Mouse (Mus musculus) megakaryocyte progenitor cell, adult 5-6 weeks (primary cell): Measurements from ENCODE around the gene Pacsin1. TPM values are rescaled to one million over a fixed set of nuclear protein-coding genes. Genes with fewer than 3 reads are reported as not detected.

Experiments used
- ATAC-seq: replicated peaks from 2 replicates; pipeline ENCODE4 v1.8.0; 2016; ENCODE audit warnings: mild to moderate bottlenecking, moderate TSS enrichment, inconsistent platforms; ENCODE audit not compliant: poor library complexity
- total RNA-seq, 2 experiments: library from RNA; stranded (forward) in 1 of 2; stranded (reverse) in 1 of 2; fragments of 157-497, 149-512 nt in 1 of 2; fragments of 200-1000 nt in 1 of 2; gene quantifications; 2 replicates each; pipeline versions ENCODE4 v1.2.3 to v1.2.4; 2015 to 2017

Pacsin1 gene
- not detected in 2 replicates for total RNA-seq (2015)
- total RNA-seq (2017) = 0.47 TPM in 1 of 2 replicates, not detected in the other

DNA sequence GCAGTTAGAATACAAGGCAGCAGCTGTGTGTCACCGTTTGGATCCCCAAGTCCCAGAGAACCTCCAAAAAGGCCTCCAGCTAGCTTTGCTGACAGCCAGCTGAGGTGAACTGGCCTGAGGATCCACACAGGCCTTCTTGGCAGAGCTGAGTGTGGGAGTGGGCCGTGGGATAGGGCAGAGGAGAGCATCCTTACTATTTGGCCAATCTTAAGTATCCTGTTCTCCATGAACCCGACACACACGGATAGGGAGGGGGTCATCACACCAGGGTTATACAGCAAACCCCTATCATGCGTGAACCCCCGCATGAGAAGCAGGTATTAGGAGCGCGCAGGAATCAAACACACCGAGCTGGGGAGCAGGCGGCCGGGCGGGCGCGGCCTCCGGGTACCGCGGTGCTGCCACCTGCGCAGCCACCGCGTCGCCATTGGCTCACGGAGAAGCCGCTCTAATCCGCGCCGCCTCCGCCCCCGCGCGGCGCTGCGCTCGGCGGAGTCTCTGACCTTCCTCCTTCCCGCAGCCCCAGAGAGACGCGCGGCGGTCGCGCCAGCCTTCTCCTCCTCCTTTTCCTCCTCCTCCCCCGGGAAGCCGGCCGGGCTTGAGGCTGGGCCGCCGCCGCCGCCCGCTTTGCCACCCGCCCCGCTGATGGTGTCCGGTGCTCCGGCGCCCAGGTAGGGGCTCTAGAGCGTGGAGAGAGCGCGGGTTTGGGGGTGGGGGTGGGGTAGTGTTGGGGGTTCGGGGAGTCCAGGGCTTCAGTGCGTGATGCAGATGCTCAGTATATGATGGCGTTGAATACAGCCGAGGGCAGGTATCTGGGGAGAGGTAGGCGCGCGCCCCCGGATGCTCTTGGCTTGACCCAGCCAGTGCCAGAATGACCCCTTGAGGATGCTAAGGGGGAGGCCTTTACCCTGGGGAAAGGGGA is at the start of gene Pacsin1:
Pacsin1 (plus strand) TSS at position 421 of the 922 bp plus-strand sequence.
- ATAC-seq = peak; percentile 34; the same call in 1 of the 2 replicates

DNA sequence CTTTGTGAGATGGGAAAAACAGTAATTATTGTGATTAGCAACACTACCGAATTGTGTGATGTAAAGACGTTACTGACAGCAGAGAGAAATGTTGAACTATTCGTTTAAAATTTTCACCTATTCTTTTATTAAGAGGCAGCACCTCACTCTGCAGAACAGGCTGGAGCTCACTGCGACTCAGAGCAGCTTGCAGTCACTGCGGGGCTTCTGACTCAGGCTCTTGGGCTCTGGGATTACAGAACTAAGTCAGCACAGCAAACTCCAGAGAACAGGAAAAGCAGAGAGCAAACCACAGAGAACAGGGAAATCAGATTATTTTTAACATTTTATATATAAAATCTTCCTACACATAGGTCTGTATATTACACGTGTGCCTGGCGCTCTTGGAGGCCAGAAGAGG is 45.7 kb upstream of the Pacsin1 start:
- no peak for ATAC-seq

DNA sequence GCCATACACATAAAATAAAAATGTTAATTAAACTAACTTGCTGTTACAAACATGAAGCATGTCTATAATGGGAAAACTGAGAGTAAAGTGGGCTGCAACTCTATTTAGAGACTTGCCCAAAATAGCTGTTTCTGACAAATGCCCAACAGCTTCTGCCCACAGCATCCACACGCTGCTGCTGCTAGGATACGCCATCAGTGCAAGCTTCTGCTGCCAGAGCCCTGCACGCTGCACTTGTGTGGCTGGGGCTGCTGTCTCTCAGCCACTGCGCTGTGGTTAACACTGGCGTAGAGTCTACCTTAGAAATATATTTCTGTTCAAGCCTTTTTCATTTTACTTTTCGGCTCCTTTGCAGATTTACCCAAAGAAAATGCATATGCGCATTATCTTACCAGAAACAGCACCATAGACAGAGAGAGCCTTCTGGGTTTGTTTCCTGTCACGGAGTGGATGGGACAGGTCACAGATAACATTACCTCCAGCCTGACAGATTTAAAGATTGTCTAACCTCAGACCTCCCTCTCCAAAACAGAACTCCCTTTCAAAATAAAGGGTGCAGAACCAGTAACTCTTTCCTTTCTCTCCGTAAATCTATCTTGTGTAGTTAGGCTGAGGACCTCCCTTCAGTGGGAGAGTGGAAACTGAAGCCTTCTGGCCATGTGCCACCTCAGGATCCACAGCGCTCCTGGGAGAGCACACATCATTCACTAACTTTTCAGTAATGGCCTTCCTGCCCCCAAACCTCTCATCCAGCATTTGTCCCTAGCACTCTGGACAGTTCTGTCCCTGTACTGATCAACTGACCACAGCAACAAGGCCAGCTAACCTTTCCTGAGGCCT is 44.4 kb upstream of the Pacsin1 start:
- ATAC-seq = peak; percentile 68

DNA sequence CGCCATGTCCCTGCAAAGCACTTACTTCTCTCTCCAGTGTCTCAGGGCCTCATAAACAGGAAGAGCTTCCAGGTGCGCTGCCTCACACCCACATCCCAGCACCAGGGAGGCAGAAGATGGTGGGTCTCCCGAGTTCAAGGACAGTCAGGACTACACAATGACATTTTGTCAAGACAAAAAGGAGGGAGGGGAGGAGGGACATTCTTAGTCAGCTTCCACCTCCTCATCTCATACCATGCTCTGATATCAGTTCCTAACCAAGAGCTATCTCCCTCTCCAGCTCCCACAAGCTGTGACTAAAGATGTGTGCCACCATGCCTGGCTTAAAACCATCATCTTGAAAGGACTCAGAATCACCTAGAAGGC is 43.8 kb upstream of the Pacsin1 start:
- peak; percentile 58 for ATAC-seq

DNA sequence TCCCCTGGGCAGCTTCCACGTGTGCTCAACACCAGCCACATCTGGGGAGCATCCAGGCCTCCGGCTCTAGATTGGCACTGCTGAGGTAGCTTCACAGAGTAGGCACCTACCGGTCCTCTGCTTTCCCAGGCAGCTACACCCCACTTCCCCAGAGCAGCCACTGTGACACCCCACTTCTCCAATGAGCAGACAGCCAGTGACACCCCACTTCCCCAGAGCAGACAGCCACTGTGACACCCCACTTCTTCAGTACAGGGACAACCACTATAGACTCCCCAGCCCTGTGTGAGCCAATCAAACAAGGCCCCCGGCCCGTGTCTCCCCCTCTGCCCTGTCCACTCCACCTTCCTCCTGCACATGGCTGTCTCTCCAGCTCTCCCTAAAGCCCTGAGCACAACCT is 43.3 kb upstream of the Pacsin1 start:
- ATAC-seq = peak; percentile 20; the same call in 1 of the 2 replicates

DNA sequence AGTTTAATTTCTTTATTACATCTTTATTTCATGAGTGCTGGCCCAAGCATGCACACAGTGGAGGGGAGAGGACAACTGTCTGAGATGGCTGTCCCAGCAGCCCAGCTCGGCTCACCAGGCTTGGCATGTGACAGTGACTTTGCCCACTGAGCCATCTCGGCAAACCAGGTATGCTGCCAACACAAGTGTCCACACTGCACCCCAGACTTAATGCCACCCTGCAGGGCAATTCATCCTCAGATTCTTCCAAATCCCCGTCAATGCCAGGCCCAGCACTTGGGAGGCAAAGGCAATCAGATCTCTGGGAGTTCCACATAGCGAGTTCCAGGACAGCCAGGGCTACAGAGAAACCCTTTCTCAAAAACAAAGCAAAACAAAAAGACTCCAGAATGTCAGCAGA is 42.3 kb upstream of the Pacsin1 start:
- ATAC-seq = no peak

DNA sequence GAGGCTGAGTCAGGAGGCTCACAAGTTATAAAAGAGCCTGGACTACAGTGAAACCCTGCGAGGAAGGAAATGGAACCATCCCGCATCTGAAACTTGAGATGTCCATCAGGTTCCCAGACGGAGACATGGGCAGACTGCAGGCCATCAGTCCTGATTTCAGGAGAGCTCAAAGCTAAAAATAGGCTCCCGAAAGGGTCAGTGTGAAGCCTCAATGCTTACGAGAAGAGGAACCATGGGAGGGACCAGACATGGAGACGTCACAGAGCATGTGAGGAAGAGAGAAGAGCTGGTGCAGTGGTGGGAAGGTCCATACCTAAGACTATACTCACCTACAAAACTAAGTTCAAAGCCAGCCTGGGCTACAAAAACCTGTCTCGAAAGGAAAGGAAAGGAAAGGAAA is 39.9 kb upstream of the Pacsin1 start:
- no peak for ATAC-seq

DNA sequence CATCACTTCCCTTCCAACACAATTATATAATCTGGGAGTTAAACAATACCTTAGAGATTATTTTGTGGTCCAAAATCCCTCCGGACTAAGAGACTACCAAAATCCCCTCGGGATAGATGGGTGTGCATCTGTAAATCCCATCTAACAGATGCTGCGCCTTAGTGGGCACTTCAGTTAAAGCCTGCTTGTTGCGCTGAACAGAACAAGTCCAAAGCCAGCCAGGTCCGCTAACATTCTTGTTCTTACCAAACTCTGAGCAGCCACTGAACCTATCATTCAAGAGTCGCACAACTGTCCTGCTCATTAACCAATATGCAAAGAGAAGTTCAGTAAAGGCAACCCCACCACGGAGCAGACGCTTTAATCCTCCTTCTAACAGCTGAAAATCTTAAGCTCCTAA is 34.1 kb upstream of the Pacsin1 start:
- ATAC-seq = no peak

DNA sequence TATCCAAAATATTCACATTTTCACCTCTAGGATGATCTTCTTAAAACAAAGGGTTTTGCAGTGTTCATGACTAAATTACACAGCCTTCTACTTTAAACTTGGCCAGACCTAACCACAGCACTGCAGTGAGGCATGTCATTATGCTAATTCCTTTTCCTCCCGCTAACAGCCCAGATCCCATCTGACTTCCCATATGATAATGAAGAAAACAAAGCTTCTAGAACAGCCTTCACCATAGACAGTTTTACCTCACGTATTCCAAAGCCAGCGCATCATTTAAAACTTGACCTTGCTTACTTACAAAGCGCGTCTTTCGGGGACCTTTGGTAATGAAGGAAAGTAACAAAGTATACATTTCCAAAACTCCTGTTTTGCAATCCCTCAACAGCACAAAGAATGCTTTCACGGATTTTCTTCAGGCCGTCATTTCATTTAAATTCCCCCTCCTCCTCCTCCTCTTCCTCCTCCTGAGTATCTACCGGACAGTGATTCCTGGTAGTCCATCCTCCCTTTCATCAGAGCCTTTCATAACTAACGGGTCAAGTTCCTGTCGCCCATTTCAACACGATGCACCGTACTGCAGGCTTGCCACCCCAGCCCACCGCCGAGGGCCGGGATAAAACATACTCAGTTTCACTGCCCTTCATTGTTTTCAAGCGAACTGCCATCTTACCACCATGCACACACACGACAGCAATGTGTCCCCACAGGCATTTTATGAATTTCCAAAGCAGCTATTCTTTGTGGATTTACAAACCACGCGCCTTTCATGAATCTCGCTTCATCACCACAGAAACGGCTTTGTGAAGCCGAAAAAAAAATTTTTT is 33.4 kb upstream of the Pacsin1 start:
- peak; percentile 56 for ATAC-seq

DNA sequence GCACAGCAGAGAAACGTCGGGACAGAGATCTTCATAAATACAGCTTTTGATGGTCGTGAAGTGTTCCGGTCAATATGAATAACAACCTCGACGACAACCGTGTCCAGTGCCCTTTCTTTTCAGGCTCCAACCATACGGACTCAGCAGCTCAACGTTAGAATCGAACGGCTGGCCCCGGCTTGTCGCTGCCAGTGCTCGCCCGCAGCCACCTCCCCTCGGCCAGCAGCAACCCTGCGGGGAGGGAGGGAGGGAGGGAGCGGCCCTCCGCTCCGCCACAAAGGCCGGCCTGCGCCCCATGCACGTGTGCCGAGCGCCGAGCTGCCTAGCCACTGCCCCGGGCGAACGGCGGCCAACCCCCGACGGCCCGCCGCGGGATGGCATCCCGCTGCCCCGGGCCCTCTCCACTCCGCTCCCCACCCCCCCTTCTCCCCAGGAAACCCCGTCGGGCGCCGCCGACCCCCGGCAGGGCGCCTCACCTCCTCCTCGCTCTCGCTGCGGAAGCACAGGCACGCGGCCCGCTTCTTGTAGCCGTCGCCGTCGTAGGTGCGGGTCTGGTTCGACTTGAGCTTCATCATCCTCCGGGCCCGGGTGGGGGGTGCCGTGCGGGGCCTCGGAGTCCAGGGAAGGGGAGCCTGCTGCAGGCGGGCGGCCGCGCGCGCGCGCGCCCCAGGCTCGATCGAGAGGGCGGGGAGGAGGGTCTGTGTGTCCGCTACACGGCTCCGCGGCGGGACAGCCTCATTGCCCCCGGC is 32.5 kb upstream of the Pacsin1 start:
- peak; percentile 44 for ATAC-seq

DNA sequence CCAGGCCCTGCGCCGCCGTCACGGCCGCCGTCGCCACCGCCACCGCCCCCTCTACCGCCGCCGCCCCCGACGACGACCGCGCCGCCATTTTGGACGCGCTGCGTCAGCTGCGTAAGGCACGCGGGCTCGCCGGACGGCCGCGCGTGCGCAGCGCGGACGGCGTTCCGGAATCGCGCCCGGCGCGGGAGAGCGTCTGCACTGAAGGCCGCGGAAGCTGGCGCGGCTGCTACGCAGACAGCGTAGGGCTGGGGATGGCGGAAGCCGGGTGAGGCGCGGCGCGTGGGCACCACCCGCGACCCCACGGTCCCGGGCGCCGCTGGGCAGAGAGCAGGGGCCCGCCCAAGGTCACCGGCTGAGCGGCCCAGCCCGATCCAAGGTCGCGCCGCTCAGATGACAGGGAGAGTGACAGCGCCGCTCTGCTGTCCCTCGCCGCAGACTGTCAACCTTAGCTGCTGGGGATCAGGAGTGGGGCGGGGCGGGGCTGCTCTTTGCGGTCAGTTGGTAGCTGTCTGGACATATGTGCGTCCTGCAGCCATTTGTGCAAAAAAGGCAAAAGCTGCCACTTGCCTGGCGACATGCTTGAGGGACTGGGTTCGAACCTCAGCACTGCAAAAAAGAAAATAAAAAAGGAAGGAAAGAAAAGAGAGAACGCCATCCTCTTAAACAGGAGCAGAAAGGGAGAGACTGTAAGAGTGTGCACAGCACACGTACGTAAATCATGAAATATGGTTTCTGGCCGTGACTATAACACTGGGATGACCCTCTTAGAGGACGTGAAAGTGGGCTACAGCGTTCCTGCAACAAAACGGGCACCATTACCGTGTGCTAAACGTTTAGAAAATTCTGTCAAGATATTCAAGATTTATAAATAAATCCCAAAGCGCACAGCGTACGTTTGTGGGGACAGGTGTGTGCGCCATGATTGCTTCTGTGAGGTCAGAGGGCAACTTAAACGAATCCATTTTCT is 31.7 kb upstream of the Pacsin1 start, which contains the start of gene Nudt3:
Nudt3 (minus strand) TSS at position 136 of the 967 bp plus-strand sequence.
- ATAC-seq = peak; percentile 55

DNA sequence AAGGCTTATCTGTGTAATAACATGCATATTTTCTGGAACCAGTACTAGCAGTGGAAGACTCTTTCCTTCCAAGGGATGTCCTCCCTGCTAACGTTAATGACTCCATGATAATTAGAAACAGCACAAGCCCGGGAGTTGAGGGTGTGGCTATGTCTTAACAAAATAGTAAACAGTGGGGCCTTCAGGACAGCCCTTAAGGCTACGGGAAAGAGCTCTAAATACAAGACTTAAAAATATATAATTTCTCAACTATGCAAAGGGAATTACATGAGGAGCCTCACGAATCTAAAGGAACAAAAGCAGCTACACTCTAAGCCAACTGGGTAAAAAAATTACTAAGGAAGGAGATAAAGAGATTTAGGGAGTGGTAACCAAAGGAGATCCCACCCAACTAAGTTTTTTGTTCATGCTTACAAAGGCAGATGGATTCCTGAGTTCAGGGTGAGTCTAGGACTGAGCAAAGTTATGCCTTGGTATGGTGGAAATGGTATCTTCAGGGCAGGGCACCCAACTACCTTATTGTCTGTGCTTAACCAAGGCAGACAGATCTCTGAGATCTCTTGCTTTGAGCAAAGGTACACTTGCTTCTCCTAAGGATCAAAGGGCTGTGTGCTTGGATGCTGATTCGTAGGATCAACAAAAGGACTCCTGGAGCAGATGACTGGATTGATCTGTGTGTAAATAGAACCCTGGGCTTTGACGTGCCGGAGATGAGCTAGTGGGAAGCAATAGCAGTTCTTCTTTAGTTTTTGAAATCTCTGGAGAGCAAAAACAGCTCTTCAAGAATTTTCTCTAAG is 29.7 kb upstream of the Pacsin1 start:
- no peak for ATAC-seq

DNA sequence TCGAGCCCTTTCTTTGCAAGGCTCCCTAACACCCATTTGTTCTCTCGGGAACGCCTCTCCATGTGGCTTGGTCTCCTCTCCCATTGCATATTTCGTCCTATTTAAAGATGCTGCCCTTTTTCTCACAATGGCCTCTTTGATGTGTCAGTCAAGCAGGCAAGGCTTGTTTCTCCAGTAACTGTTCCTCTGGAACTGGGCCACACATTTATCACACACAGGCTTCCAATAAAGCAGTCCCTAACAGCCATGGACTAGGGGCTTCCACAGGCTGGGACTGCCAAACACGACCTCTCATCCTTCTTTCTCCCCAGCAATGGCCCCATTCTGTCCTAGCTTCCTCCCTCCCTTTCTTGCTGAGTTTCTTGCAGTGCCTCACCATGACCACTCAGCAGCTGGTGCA is 28.6 kb upstream of the Pacsin1 start:
- no peak for ATAC-seq

DNA sequence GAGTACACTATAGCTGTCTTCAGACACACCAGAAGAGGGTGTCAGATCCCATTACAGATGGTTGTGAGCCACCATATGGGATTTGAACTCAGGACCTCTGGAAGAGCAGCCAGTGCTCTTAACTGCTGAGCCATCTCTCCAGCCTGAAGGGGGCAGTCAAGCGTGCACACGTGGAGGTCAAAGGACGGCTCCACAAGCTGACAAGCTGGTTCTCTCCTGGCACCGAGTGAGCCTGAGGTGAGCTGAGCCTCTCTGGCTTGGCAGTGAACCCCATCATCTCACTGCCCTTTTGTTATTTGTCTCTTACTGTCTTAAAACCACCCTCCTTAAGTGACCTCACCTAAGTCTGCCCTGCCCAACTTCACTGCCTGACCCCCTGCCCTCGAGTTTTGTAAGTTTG is 27.9 kb upstream of the Pacsin1 start:
- ATAC-seq = 0 out of 2 replicates have a peak, but pooled peaks have one; percentile 30

DNA sequence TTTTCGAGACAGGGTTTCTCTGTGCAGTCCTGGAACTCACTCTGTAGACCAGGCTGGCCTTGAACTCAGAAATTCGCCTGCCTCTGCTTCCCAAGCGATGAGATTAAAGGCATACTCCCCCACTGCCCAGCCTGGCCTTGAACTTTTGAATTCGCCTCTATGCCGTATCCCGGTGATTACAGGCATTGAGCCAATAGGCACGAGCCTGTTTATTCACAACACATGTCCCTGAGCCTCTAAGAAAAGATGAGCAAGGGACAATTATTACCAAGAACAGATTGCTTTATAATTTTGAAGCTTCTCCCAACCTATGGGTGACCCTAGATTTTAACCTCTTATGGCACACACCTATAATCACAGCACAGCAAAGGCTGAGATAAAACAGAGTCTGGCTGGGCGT is 26.9 kb upstream of the Pacsin1 start:
- ATAC-seq = no peak

DNA sequence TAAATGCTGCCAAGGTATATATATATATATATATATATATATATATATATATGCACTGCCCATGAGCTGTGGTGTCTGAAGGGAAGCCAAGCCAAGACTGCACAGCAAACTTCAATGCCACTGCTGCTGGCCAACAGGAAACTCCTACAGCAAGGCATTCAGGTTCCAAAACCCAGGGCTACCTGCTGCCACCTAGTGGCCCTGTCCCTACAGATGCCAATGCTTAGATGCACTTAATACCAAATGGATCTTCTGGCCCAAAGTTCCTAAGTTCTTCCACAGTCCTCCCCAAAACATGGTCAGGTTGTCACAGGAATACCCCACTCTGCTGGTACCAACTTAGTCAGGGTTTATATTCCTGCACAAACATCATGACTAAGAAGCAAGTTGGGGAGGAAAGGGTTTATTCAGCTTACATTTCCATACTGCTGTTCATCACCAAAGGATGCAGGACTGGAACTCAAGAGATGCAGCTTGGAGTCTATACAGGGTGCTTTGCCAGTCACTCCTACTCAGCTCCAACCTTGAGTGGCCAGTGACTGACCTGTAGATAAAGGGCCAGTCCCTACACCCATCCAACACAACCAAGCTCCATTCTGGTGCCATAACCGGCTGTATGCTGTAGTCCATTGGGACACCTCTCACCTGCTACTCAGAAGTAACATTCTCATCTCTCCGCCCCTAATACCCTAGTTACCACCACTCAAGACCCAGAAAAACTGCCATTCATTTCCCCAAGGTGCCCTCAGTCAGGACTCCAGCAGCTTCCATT is 25.9 kb upstream of the Pacsin1 start:
- peak; percentile 81 for ATAC-seq

DNA sequence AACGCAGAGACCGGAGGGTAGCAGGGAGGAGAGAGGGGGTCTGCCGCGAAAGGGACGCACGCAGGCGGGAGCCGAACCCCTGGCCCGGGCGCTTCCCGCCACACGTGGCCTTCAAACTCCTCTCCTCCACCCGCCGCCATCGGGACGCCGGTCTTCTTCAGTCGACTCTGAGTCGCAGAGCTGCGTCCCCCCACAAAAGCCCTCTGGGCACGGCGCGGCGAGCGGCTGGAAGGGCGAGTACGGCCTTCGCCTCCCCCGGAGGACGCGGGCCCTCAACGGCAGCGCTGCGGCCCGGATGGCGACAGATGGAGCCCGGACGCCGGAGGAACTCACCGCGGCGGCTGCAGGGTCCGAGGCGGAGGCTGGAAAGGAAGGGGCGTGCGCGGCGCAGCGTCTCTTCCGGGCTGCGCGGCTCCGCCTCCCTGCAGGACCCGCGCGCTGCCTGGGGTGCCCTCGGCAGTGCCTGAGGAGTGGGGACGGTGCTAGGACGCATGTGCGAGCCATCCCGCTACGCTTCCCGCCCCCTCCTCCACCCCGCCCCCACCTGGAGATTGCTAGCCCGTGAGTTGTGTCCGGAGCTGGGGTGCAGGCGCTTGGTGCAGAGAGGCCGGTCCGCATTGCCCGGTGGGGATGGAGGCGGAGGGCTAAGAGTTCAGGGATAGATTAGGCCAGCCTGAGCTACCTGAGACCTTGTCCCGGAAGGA is 20.3 kb upstream of the Pacsin1 start, which contains the start of gene RPS10-NUDT3:
RPS10-NUDT3 (minus strand) TSS at position 352 of the 704 bp plus-strand sequence.
- peak; percentile 93 for ATAC-seq
